Mouse (Mus musculus) midbrain, embryonic 11.5 days (tissue): Measurements from ENCODE around the gene Cmklr1. TPM values are rescaled to one million over a fixed set of nuclear protein-coding genes. Genes with fewer than 3 reads are reported as not detected.
"Not testable (repeated sequence)": the region's sequence is repeated elsewhere in the genome, so short reads cannot be mapped to it uniquely, and the experiment has no call there.

Source experiments
- ATAC-seq: fragments of 200-750 bp; cut with Nextera tagmentation; 2 replicates; pipeline ENCODE4 v1.8.0; 2017; ENCODE audit warnings: moderate TSS enrichment, moderate library complexity; ENCODE audit not compliant: low FRiP score
- DNase-seq: peaks from one replicate; pipeline ENCODE4 v3.0.0; 2015; ENCODE audit warnings: low spot score; ENCODE audit errors: missing footprints
- H3K27ac ChIP-seq: fragments of 300-500 bp; sonication (generic); 2 replicates; pipeline ENCODE4 v1.5.1; 2014; ENCODE audit warnings: low read depth, low read length
- H3K27me3 ChIP-seq: fragments of 300-500 bp; sonication (generic); 2 replicates; pipeline ENCODE4 v1.6.1; 2014; ENCODE audit warnings: mild to moderate bottlenecking, low read length, moderate library complexity, mixed read lengths; ENCODE audit not compliant: control insufficient read depth, insufficient read depth
- H3K36me3 ChIP-seq: fragments of 300-500 bp; sonication (generic); 2 replicates; pipeline ENCODE4 v1.6.1; 2014; ENCODE audit warnings: mild to moderate bottlenecking, low read length, moderate library complexity, mixed read lengths; ENCODE audit not compliant: control insufficient read depth, insufficient read depth
- H3K4me1 ChIP-seq: fragments of 300-500 bp; sonication (generic); 2 replicates; pipeline ENCODE4 v1.6.1; 2014; ENCODE audit warnings: low read length; ENCODE audit not compliant: control insufficient read depth, insufficient read depth
- H3K4me2 ChIP-seq: fragments of 300-500 bp; sonication (generic); 2 replicates; pipeline ENCODE4 v1.6.1; 2014; ENCODE audit warnings: mild to moderate bottlenecking, moderate library complexity
- H3K4me3 ChIP-seq: fragments of 300-500 bp; sonication (generic); 2 replicates; pipeline ENCODE4 v1.5.1; 2014; ENCODE audit warnings: low read depth, low read length
- H3K9ac ChIP-seq: fragments of 300-500 bp; sonication (generic); 2 replicates; pipeline ENCODE4 v1.6.1; 2014; ENCODE audit warnings: low read length
- H3K9me3 ChIP-seq: fragments of 300-500 bp; sonication (generic); 2 replicates; pipeline ENCODE4 v1.6.1; 2016; ENCODE audit warnings: low read length; ENCODE audit not compliant: control insufficient read depth
- WGBS: fragments of 180-500 bp; shearing (Covaris S2); extraction: QIAGEN DNeasy Blood & Tissue Kit; methylation state at CpG from one replicate; pipeline ENCODE4 v1.1.7; 2014; 5-methylcytosine and 5-hydroxymethylcytosine counted together
- polyA plus RNA-seq: library from polyadenylated mRNA; unstranded; fragments of >200 nt; fragmentation: Nextera tagmentation; extraction: Ambion mirVana; gene quantifications from 2 replicates; pipeline ENCODE4 v1.2.1, GENCODE M21; 2014

Gene Cmklr1
- polyA plus RNA-seq, 1 experiment from 2014 or later: 2.2 TPM

GRCm38 (mm10) chr5:113591751-113592230 lies 58.4 kb downstream of the Cmklr1 start:
- no peak overlapping the region for H3K4me2 ChIP-seq
- no peaks in the 10 kb centered on the region for H3K36me3 ChIP-seq
- no peaks in the 10 kb centered on the region for H3K27me3 ChIP-seq
- no peak overlapping the region for H3K4me3 ChIP-seq
- 6% methylated on average over 6 of the region's 6 CpGs for WGBS
- H3K9ac ChIP-seq: no peak overlapping the region
- ATAC-seq: peak; percentile 92
- peaks cover 22% of the 10 kb centered on the region for H3K4me1 ChIP-seq
- peak; percentile 91 for DNase-seq
- peak overlapping the region; percentile 27; the same call in 1 of the 2 replicates for H3K27ac ChIP-seq
- H3K9me3 ChIP-seq: no peaks in the 10 kb centered on the region

DNA sequence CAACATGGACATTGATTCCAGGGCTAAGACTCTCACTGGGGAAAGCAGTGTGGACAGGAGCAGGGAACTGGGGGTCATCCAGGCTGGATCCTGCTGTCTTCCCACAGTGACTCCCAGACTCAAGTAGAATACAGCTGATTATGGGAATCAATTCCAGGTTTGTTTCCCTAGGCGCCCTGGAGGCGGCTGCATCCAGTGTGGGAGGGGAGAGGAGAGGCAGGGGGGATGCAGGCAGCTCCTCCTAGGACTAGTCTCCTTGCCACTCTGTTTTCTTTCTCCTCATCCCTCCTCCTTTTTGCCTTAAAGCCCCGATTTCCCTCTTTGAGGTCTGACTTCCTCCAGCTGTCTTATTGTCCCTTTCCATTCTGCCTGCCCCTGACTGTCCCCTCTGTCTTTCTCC lies 59.1 kb downstream of the Cmklr1 start:
- ATAC-seq (peak; percentile 9; the same call in 1 of the 2 replicates), DNase-seq (no peak)
- 22% methylated on average over 3 of the region's 3 CpGs for WGBS
- H3K4me2 ChIP-seq: no peak overlapping the region
- peak overlapping the region; percentile 10; the same call in 1 of the 2 replicates for H3K9ac ChIP-seq
- no peaks in the 10 kb centered on the region for H3K9me3 ChIP-seq
- H3K4me1 ChIP-seq: peaks cover 22% of the 10 kb centered on the region
- no peaks in the 10 kb centered on the region for H3K36me3 ChIP-seq
- H3K4me3 ChIP-seq: no peak overlapping the region
- H3K27ac ChIP-seq: peak overlapping the region; percentile 27; the same call in 1 of the 2 replicates
- no peaks in the 10 kb centered on the region for H3K27me3 ChIP-seq

GRCm38 (mm10) chr5:113590010-113590640 lies 60.1 kb downstream of the Cmklr1 start:
- ATAC-seq (no peak), DNase-seq (no peak)
- no peaks in the 10 kb centered on the region for H3K36me3 ChIP-seq
- no peaks in the 10 kb centered on the region for H3K27me3 ChIP-seq
- peaks cover 22% of the 10 kb centered on the region for H3K4me1 ChIP-seq
- 79% methylated on average over 5 of the region's 5 CpGs for WGBS
- no peaks in the 10 kb centered on the region for H3K9me3 ChIP-seq
- no peak overlapping the region for H3K4me3 ChIP-seq
- no peak overlapping the region for H3K4me2 ChIP-seq
- H3K27ac ChIP-seq: no peak overlapping the region
- no peak overlapping the region for H3K9ac ChIP-seq

GRCm38 (mm10) chr5:113586458-113586849 lies 63.8 kb downstream of the Cmklr1 start:
- not testable (repeated sequence) for ATAC-seq, H3K4me3 ChIP-seq, DNase-seq, H3K9me3 ChIP-seq, H3K4me2 ChIP-seq, H3K4me1 ChIP-seq, H3K27me3 ChIP-seq, H3K9ac ChIP-seq, H3K36me3 ChIP-seq, H3K27ac ChIP-seq
- WGBS: 40% methylated on average over 5 of the region's 5 CpGs

DNA sequence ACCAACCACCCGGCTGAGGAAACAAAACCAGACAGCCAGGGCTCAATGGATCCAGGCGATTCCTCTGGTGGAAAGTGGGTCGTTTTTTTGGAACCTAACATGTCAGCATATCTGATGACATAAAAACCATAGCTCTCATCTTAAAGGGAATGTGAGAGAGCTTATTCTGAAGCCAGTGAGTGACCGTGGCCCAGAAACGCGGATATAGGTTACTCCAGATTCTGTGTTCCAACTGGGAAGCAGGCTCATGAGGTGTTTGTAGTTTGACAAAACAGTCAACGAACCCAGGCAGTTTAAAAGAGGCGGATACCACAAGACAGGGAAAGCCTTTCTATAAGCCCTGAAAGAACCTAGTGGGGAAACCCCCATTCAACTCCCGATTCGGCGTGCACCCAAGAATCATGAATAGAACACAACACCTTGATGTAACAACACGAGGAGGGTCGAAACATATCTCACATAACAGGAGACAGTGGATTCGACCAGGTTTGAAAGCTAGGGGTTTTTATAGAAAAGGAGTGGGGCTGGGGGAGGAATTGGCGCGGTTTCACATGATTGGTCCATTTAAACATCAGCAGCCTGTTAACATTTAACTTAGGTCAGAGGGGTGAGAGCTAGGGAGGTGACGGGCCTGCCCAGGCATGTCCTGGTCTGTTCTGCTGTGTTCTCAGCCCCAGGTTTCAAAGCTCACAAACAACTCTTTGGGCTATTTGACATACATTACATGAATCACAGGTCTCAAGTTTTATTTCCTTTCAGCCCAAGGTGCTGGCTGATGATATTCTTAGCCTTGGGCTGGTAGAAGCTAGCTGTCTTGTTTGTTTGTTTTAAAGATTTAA lies 64.4 kb downstream of the Cmklr1 start:
- not testable (repeated sequence) for H3K36me3 ChIP-seq, DNase-seq, H3K4me1 ChIP-seq, H3K27ac ChIP-seq, H3K9me3 ChIP-seq, H3K4me2 ChIP-seq, H3K27me3 ChIP-seq, ATAC-seq, H3K4me3 ChIP-seq, H3K9ac ChIP-seq
- WGBS: 82% methylated on average over 17 of the region's 17 CpGs

DNA sequence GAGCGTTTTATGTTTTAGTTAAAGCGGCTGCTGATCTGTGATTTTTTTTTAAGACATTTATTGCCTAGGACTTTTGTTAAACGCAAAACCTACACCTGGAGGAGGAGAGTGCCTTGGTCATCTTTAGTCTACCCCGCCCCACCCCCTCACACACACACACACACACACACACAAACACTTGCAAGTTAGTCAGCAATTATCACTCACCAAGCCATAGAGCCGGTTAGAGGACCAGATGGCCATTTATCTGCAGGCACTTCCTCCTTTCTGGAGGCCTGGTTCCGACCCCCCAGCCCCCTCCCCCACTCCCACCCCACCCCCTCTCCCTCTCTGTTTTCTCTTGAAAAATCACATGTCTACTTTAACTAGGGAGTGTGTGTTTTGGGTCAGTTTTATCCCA lies 65.8 kb downstream of the Cmklr1 start:
- no peak for DNase-seq

DNA sequence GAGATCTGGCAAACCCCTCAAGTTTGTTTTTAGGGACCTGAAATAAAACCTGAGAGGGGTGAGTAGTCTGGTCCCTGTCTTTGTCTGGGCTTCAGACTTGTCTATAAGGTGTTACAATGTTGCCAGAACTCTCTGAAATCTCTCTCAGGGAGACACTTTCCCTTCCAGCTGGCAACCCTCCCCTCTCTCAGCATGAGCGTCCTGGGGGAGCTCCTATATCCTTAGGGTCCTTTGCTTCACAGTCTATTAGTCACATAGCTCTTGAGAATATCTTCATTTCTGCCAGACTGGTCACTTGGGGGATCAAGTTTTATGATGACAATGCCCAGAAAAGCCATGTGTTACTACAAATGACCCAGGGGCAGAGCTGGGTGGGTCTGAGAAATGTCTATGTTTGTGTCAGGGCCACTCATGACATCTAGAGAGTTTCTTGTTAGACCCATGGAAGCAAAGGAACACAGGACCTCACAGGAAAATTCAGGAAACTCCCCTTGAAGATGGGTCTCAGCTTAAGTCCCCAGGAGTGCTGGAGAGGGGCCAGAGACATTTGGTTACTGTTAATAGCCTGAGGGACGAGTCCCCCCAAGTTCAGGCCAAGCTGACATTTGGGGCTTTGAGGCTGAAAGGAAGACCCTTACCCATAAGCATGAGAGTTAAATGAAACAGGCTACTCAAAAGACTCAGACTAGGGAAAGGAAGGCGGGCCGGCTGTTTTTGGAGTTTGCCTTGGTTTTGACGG lies 66.6 kb downstream of the Cmklr1 start:
- Histone ChIP-seq H3K27me3 (no peaks in the 10 kb centered on the region), H3K4me1 (no peaks in the 10 kb centered on the region), H3K4me2 (no peak overlapping the region), H3K36me3 (no peaks in the 10 kb centered on the region), H3K4me3 (no peak overlapping the region), H3K9me3 (no peaks in the 10 kb centered on the region), H3K27ac (no peak overlapping the region), H3K9ac (no peak overlapping the region)
- DNase-seq (no peak), ATAC-seq (no peak)
- 79% methylated on average over 5 of the region's 5 CpGs for WGBS

More for the DNA sequence above, 65.8 kb downstream of the Cmklr1 start:
- Histone ChIP-seq H3K27me3 (no peaks in the 10 kb centered on the region), H3K9me3 (no peaks in the 10 kb centered on the region), H3K27ac (no peak overlapping the region), H3K4me1 (no peaks in the 10 kb centered on the region; the same call in 1 of the 2 replicates), H3K4me2 (no peak overlapping the region), H3K36me3 (no peaks in the 10 kb centered on the region), H3K4me3 (no peak overlapping the region), H3K9ac (no peak overlapping the region)
- ATAC-seq: no peak
- WGBS: 61% methylated on average over 6 of the region's 6 CpGs

DNA sequence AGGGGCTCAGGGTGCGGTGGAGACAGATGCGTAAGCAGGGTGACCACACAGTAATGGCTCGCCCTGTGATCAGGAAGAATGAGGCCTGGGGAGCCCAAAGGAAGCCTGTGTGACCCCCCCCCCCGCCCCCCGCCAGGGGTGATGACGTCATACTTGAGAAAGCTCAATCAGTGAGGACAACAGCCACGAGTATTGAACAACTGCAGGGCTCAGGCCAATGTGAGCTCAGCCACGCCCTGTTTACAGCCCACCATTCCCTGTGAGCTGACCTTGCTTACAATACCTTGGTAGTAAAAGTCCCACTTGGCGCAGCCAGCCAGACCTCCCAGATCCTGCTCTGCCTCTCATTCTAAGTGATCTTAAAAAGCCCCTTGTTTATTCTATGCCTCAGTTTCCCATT lies 69.4 kb downstream of the Cmklr1 start:
- Histone ChIP-seq H3K9ac (no peak overlapping the region), H3K27me3 (no peaks in the 10 kb centered on the region), H3K4me2 (no peak overlapping the region), H3K4me3 (no peak overlapping the region), H3K4me1 (no peaks in the 10 kb centered on the region), H3K27ac (no peak overlapping the region), H3K36me3 (no peaks in the 10 kb centered on the region), H3K9me3 (no peaks in the 10 kb centered on the region)
- no peak for DNase-seq
- 65% methylated on average over 9 of the region's 9 CpGs for WGBS
- ATAC-seq: no peak
